Mouse (Mus musculus) heart, postnatal 25 days (tissue): ENCODE results near the gene Prm1. TPM values are rescaled to one million over a fixed set of nuclear protein-coding genes. Genes with fewer than 3 reads are reported as not detected.
"Not testable (repeated sequence)": the region's sequence is repeated elsewhere in the genome, so short reads cannot be mapped to it uniquely, and the experiment has no call there.

Source experiments
- DNase-seq: peaks from one replicate; pipeline ENCODE4 v3.0.0; 2022; ENCODE audit warnings: low spot score
- intact Hi-C: fragments of 180-260 bp; cut with DNase I; formaldehyde crosslinking; loops from one replicate; pipeline ENCODE4 v1.15.1; 2025
- total RNA-seq, 2 experiments: library from RNA; stranded (reverse); gene quantifications; 2 replicates each; pipeline ENCODE4 v1.2.3; 2021

Gene Prm1
- total RNA-seq, 2 experiments from 2014 or later: not detected

- intact Hi-C loops: no loop called here
- no peak for DNase-seq
Measured at GRCm38 (mm10) chr16:10827269-10827668, 21.6 kb upstream of the Prm1 start.

- intact Hi-C loops: no loop called here
- no peak for DNase-seq
Measured at GRCm38 (mm10) chr16:10825840-10826239, 20.2 kb upstream of the Prm1 start.

DNA sequence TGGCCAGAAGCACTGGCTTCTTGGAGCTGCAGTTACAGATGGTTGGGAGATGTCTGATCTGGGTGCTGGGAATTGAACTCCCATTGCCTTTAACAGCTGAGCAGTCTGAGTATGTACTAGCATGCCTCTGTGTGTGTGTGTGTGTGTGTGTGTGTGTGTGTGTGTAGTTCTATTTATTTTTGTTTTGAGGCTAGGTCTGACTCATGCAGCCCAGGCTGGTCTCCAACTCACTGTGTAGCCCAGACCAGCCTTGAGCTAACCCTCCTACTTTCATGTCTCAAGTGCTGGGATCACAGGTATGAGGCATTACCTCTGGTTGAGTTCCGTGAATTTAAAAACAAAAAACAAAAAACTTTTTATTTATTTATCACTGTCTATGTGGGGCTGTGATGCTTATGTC, 18.9 kb upstream of the Prm1 start:
- intact Hi-C loops: no loop called here

GRCm38 (mm10) chr16:10821387-10821786, 15.7 kb upstream of the Prm1 start:
- intact Hi-C loops: no loop called here
- no peak for DNase-seq

More for the DNA sequence above, 18.9 kb upstream of the Prm1 start:
- no peak for DNase-seq

DNA sequence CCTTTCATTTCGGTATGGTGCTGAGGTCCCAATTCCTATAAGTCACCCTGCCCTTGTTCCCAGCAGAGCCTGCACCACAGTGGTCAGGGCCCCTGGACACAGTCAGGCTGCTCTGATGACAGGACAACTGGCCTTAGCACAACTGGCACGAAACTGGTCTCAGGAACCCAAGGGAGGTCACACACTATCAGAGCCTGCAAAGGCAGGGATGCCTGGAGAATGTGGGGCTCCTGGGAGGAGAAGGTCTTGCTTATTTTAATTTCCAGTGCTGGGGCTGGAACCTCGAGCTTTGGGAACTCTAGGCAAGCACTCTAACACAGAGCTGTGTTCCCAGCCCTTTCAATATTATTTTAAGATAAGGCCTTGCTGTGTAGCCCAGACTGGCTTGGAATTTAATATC, 14.3 kb upstream of the Prm1 start:
- DNase-seq: no peak
- intact Hi-C loops: no loop called here

DNA sequence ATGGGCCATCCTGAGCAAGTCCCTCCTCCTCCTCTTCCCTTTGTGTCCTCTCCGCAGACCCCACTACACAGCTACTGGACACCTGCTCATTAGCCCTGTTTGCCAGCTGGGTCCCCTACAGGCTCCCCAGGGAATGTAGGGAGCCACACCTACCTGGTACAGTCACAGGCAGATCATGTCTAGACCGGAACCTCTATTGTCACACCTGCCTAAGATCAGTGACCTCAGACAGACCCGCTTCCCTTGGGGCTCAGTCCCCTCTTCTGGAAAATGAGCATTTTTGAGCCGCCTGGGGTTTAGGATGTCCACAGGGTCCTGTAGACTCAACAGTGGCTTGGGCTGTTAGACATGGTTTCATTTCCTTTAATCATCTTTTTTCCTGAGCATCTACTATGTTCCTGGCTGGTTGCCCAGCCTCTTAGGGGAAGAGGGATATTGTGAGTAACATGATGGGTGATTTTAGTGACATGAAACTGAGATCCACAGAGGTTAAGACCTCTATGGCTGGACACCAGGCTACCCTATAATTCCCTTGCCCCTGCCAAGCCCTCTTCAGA, 13.0 kb upstream of the Prm1 start:
- intact Hi-C loops: no loop called here
- DNase-seq: no peak

- intact Hi-C loops: no loop called here
- DNase-seq: no peak
Measured at GRCm38 (mm10) chr16:10814864-10815263, 9.2 kb upstream of the Prm1 start.

DNA sequence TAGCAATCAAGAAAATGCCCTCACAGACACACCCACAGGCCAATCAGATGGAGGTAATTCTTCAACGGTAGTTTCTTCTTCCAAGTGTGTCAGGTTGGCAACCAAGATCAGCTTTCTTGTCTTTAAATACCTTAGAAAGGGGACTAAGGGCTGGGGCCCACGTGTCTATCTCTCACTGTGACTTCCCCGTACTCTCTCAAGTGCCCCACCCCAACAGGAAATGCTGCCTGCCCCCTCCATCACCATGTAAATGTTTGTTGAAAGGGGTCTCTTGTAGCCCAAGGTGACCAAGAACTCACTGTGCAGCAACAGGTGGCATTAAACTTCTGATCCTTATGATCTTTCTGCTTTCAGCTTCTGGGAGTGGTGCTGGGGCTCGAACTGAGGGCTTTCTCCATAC, 8.1 kb upstream of the Prm1 start:
- intact Hi-C loops: no loop called here
- no peak for DNase-seq

GRCm38 (mm10) chr16:10812865-10813371, 7.3 kb upstream of the Prm1 start, which contains the start of gene Gm11172:
Gene Gm11172 (plus strand): TSS chr16:10812915.
- no peak for DNase-seq
- intact Hi-C loops: no loop called here

DNA sequence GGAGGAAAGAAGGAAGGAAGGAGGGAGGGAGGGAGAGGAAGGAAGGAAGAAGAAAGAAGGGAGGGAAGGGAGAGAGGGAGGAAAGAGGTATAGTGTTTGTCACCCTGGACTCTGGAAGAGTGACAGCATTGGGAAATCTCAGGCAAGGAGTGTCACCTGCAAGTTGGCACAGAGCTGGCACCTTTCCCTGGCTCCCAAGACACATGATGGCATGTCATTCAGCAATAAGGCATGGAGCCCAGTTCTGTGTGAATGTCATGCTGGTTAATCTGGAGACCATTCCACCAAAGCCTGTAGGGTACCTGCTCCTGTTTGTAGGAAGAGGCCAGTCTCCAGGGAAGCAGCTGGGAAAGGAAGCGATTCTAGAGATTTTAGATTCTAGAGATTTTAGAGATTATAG, 4.7 kb upstream of the Prm1 start:
- DNase-seq: no peak
- intact Hi-C loops: no loop called here

DNA sequence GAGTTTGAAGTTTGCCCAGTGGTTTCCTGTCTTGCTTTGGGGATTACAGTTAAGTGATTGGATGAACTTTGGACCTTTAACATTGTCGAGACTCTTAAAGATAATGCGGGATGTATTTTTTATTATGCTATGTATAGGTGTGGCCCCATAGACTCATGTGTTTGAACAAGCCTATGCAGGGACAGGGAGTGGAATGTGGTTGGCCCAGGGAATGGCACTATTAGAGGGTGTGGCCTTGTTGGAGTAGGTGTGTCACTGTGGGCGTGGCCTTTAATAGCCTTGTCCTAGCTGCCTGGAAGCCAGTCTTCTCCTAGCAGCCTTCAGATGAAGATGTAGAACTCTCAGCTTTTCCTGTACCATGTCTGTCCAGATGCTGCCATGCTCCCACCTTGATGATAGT, 3.2 kb downstream of the Prm1 start:
- DNase-seq, intact Hi-C loops: not testable (repeated sequence)

DNA sequence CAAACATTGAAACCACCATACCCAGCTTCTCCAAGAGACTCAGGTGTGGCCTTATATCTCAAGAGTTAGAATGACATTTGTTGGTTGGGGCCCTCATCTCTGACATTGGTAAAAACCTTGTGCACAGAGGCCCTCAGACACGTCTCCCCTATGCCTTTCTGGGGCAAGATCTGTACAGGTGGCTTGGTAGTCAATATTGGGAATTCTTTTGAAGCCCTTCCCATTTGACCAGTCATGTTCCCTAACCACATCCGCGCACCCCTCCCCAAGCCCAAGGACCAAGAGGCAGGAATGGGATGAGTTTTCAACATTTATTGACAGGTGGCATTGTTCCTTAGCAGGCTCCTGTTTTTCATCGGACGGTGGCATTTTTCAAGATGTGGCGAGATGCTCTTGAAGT, 9.6 kb downstream of the Prm1 start, which contains the start of gene Prm2:
Gene Prm2 (minus strand): TSS at position 101 of the 400 bp plus-strand sequence.
- DNase-seq: no peak
- intact Hi-C loops: no loop called here

- no peak for DNase-seq
- intact Hi-C loops: no loop called here
Measured at GRCm38 (mm10) chr16:10790702-10791101, 14.9 kb downstream of the Prm1 start, which contains the start of gene Prm3. Gene Prm3 (minus strand): TSS chr16:10790914.

DNA sequence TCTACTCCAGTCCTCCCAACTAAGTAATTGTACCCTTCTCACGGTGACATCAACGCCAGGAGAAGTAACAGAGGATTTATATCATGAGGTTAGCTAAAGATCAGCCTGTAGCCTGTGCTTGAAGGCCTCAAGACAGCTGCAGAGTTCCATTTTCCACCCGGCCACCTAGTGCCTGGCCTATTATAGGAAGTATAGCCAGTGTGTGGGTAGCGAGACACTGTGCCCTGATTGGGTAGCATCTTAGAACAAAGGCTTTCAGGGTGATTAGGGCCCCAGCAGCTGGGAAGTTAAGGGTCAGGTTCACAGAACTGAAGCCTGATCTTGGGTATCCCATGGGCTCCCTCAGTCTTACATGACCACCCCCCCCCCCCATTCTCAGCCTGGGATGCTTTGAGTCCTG, 16.8 kb downstream of the Prm1 start:
- no peak for DNase-seq
- intact Hi-C loops: loop anchor here (5.0 kb wide), 1 partner anchor 78 kb away; no protein-coding TSS in a partner anchor

DNA sequence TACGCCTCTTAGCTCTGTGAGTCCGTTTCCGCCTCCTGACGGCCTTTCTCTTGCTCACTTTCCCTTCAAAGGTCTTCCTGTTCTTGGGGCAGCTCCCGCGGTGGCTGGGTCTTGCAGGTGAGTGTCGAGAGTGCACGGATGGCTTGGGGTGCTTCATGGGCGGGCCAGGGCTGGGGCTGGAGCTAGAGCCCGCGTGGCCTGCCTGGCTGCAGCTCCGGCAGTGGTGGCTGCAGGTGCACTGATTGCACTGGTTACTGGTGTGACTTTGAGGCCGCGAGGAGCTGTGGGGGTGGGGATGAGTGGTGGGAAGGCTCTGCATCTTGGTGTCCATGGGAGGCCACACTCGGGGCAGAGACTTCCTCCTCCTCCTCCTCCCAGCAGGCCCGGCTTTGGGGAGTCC, 17.4 kb downstream of the Prm1 start, which contains the start of gene Tnp2:
Gene Tnp2 (minus strand): TSS at position 390 of the 400 bp plus-strand sequence.
- no peak for DNase-seq
- intact Hi-C loops: loop anchor here (5.0 kb wide), 1 partner anchor 79 kb away; no protein-coding TSS in a partner anchor

DNA sequence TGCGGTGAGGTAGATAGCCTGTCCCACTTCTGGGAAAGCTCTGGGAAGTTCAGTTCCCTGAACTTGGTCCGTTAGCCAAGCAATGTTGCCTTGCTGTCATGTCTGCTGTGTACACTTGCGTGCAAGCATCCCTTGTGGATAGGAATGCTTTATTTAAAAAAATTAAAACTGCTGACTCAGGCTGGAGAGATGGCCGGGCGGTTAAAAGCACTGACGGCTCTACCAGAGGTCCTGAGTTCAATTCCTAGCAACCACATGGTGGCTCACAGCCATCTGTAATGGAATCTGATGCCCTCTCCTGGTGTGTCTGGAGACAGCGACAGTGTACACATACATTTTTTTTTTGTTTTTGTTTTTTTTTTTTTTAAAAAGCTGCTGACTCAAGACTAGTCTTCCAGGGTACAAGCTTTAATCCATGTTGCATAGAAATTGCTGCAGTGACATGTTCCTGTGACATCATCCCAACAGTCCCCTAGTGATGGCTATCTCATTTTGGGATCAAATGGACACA, 18.0 kb downstream of the Prm1 start:
- no peak for DNase-seq
- intact Hi-C loops: loop anchor here (2.0 to 5.0 kb wide), 3 partner anchors 59 to 217 kb away; no protein-coding TSS in a partner anchor

DNA sequence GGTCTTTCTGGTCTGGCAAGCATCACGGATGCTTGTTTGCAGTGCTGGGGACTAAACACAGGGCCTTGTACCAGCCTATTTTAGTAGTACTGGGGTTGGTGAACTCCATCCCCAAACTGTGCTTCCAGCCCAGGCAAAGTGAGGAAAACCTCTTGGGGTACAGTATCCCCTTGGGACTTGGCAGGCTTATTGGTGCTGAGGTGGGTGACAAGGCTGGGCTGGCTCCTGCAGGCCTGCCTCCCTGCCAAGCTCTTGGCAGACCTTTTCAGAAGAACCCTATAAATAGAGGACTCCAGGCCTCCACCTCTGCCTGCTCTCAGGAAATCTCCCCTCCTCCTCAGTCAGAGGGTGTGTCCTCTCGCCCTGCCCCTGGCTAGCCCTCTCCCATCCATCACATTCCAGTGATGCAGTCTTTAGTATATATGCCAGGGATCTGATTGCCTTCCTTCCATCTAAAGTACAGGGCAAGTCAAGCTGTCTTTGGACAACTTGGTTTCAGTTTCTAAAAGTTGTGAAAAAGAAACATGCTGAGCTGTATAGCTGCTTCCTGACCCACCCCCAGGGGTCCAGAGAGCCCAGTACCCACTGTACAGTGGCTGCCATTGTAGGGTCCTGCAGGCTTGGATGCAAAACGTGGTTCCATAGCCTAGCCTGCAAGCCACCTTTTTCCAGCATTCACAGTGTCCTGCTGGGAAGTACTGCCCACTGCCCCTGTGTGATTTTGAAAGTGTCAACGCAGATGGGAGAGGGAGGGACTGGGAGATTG, 18.7 kb downstream of the Prm1 start:
- DNase-seq: no peak
- intact Hi-C loops: loop anchor here (1.0 to 5.0 kb wide), 4 partner anchors 60 to 216 kb away; no protein-coding TSS in a partner anchor

DNA sequence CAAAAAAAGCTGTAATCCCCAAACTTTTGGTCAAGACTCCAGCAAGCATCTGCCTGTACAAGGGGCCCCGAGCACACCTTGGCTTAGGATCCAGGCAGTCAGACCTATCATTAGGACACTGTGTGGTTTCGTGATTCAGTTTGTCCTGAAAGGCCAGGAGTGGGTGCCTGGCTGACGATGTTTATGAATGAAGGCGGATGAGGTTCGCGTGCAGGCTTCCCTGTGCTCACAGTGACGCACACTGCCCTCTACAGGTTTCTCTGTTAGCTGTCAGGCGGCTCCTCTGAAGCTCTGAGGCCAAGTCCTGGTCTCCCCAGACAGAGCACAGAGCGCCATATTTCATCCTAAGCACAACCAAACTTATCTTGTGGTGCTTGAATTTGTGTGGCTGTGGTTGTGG, 19.4 kb downstream of the Prm1 start:
- intact Hi-C loops: loop anchor here (1.0 to 5.0 kb wide), 4 partner anchors 61 to 215 kb away; no protein-coding TSS in a partner anchor
- peak; percentile 60 for DNase-seq

DNA sequence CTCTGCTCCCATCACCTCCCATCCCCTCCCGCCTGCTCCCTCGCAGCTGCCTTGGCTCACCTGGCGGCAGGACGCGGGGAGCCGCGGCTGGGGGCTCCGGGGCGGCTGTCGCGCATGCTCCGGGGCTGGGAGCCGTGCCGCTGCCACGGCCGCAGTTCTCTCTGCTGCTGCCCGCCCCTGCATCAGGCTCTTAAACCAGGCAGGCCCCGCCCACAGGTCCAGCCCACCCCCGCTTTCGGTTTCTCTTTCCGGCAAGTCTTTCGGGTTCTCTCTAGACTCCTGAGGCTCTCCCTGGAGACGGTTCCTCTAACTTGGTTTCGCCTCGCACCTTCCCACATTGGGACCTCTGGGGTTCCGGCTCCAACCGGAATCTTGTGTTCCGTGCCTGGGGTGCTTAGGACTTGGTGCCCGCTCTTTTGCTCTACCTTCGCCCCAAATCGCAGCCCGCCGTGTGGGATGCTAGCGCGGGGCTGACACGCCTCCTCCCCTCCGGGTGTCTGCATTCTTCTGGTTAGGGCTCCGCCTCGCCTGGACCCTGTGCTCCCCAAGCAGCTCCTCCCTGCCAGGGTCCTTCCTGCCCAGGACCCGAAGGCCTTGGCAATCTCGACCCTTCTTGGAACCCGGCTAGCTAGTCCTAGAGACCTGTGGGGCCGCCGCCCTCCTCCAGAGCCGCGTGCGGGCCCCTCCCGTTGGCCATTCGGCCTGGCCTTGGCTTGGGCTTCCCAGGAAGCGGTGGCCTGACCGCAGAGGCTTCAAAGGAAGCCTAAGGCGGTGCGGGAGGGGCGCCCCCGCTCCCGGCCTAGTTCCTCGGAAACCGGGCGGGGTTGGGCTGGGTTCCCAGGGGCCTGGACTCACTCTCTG, 20.0 kb downstream of the Prm1 start, which contains the start of gene Socs1:
Gene Socs1 (minus strand): TSS at position 166 of the 861 bp plus-strand sequence.
- intact Hi-C loops: loop anchor here (1.0 to 5.0 kb wide), 4 partner anchors 61 to 215 kb away; no protein-coding TSS in a partner anchor

More for the DNA sequence above, 20.0 kb downstream of the Prm1 start, which contains the start of gene Socs1:
- DNase-seq: peak; percentile 81
